Mouse (Mus musculus): ENCODE data around the gene Slc26a10. TPM values are rescaled to one million over a fixed set of nuclear protein-coding genes. Genes with fewer than 3 reads are reported as not detected.

The Slc26a10 gene
- total and polyA plus RNA-seq, 2 experiments from 2014 or later, result 0.31 to 1.1 TPM

GRCm38 (mm10) chr10:127173148-127174065 lies 7.0 kb downstream of the Slc26a10 start:
- no peak overlapping the region for H3K27ac ChIP-seq
- 82% methylated on average over 16 of the region's 16 CpGs for WGBS
- H3K4me2 ChIP-seq (ENCODE audit: low read depth, low read length), result no peak overlapping the region
- H3K27me3 ChIP-seq (ENCODE audit: insufficient read depth, low read length), result peaks cover 8% of the 10 kb centered on the region; the same call in 1 of the 2 replicates
- DNase-seq (ENCODE audit: low spot score) (no peak), ATAC-seq (no peak)
- H3K9ac ChIP-seq (replicated peaks; ENCODE audit: low read length), result no peak overlapping the region
- H3K36me3 ChIP-seq (ENCODE audit: insufficient read depth, low read length), result peaks cover 5% of the 10 kb centered on the region; the same call in 1 of the 2 replicates
- TF ChIP-seq CTCF (IDR thresholded peaks at IDR 0.05; ENCODE audit: low read depth), result no peak
- H3K4me3 ChIP-seq (ENCODE audit: low read length), result no peak overlapping the region
- H3K4me1 ChIP-seq (ENCODE audit: insufficient read depth, low read length), result peaks cover 6% of the 10 kb centered on the region
- no peaks in the 10 kb centered on the region for H3K9me3 ChIP-seq (ENCODE audit: low read length)

GRCm38 (mm10) chr10:127171631-127172200 lies 8.7 kb downstream of the Slc26a10 start:
- Histone ChIP-seq H3K4me2 (ENCODE audit: low read depth, low read length) (no peak overlapping the region), H3K27me3 (ENCODE audit: insufficient read depth, low read length) (peaks cover 8% of the 10 kb centered on the region; the same call in 1 of the 2 replicates), H3K9me3 (ENCODE audit: low read length) (no peaks in the 10 kb centered on the region), H3K27ac (no peak overlapping the region), H3K9ac (replicated peaks; ENCODE audit: low read length) (no peak overlapping the region), H3K4me1 (ENCODE audit: insufficient read depth, low read length) (0 out of 2 replicates have a peak, but pooled peaks cover 7% of the 10 kb centered on the region), H3K4me3 (ENCODE audit: low read length) (no peak overlapping the region), H3K36me3 (ENCODE audit: insufficient read depth, low read length) (peaks cover 5% of the 10 kb centered on the region; the same call in 1 of the 2 replicates)
- TF ChIP-seq CTCF (IDR thresholded peaks at IDR 0.05; ENCODE audit: low read depth), result no peak
- 87% methylated on average over 15 of the region's 15 CpGs for WGBS
- ATAC-seq, result no peak
- no peak for DNase-seq (ENCODE audit: low spot score)

- under 1% methylated on average over 28 of the region's 29 CpGs for WGBS
- H3K36me3 ChIP-seq (ENCODE audit: insufficient read depth, low read length), result peaks cover 5% of the 10 kb centered on the region; the same call in 1 of the 2 replicates
Observed at GRCm38 (mm10) chr10:127170837-127171272, 9.6 kb downstream of the Slc26a10 start.

GRCm38 (mm10) chr10:127170002-127170401 lies 10.4 kb downstream of the Slc26a10 start:
- Histone ChIP-seq H3K4me1 (ENCODE audit: insufficient read depth, low read length) (0 out of 2 replicates have a peak, but pooled peaks cover 7% of the 10 kb centered on the region), H3K9me3 (ENCODE audit: low read length) (no peaks in the 10 kb centered on the region), H3K27me3 (ENCODE audit: insufficient read depth, low read length) (no peaks in the 10 kb centered on the region), H3K4me2 (ENCODE audit: low read depth, low read length) (peak overlapping the region; percentile 51), H3K4me3 (ENCODE audit: low read length) (no peak overlapping the region), H3K9ac (replicated peaks; ENCODE audit: low read length) (no peak overlapping the region), H3K36me3 (ENCODE audit: insufficient read depth, low read length) (peaks cover 5% of the 10 kb centered on the region; the same call in 1 of the 2 replicates), H3K27ac (no peak overlapping the region)
- DNase-seq (ENCODE audit: low spot score), result peak; percentile 71
- peak; percentile 61 for TF ChIP-seq CTCF (IDR thresholded peaks at IDR 0.05; ENCODE audit: low read depth)
- no peak for ATAC-seq
- WGBS, result 6% methylated on average over 22 of the region's 22 CpGs

More at GRCm38 (mm10) chr10:127170837-127171272, 9.6 kb downstream of the Slc26a10 start:
- H3K4me3 ChIP-seq (ENCODE audit: low read length), result peak overlapping the region; percentile 19
- ATAC-seq (peak; percentile 55; the same call in 1 of the 2 replicates), DNase-seq (ENCODE audit: low spot score) (peak; percentile 72)
- H3K27me3 ChIP-seq (ENCODE audit: insufficient read depth, low read length), result no peaks in the 10 kb centered on the region; the same call in 1 of the 2 replicates
- H3K27ac ChIP-seq, result no peak overlapping the region
- TF ChIP-seq CTCF (IDR thresholded peaks at IDR 0.05; ENCODE audit: low read depth), result peak; percentile 79
- H3K4me1 ChIP-seq (ENCODE audit: insufficient read depth, low read length), result 0 out of 2 replicates have a peak, but pooled peaks cover 7% of the 10 kb centered on the region
- peak overlapping the region; percentile 51 for H3K4me2 ChIP-seq (ENCODE audit: low read depth, low read length)
- H3K9me3 ChIP-seq (ENCODE audit: low read length), result no peaks in the 10 kb centered on the region
- no peak overlapping the region; the same call in 1 of the 2 replicates for H3K9ac ChIP-seq (replicated peaks; ENCODE audit: low read length)

- H3K9ac ChIP-seq (replicated peaks; ENCODE audit: low read length), result 0 out of 2 replicates have a peak overlapping the region, but pooled peaks have one; percentile 5
Observed at GRCm38 (mm10) chr10:127167614-127168192, 12.7 kb downstream of the Slc26a10 start.

More at GRCm38 (mm10) chr10:127167614-127168192, 12.7 kb downstream of the Slc26a10 start:
- Histone ChIP-seq H3K4me1 (ENCODE audit: insufficient read depth, low read length) (0 out of 2 replicates have a peak, but pooled peaks cover 7% of the 10 kb centered on the region), H3K36me3 (ENCODE audit: insufficient read depth, low read length) (peaks cover 5% of the 10 kb centered on the region; the same call in 1 of the 2 replicates), H3K27ac (no peak overlapping the region), H3K27me3 (ENCODE audit: insufficient read depth, low read length) (no peaks in the 10 kb centered on the region), H3K4me2 (ENCODE audit: low read depth, low read length) (peak overlapping the region; percentile 89), H3K9me3 (ENCODE audit: low read length) (no peaks in the 10 kb centered on the region), H3K4me3 (ENCODE audit: low read length) (0 out of 2 replicates have a peak overlapping the region, but pooled peaks have one; percentile 76)
- no peak for ATAC-seq
- no peak for DNase-seq (ENCODE audit: low spot score)
- no peak for TF ChIP-seq CTCF (IDR thresholded peaks at IDR 0.05; ENCODE audit: low read depth)
- 58% methylated on average over 10 of the region's 10 CpGs for WGBS

All from hindbrain, postnatal 0 days (tissue).